ENCODE assay signal across 24 mouse cellular contexts in genomic region chr10:40080533-40080932, GRCm38 (mm10). TPM values are rescaled to one million over a fixed set of nuclear protein-coding genes. Genes with fewer than 3 reads are reported as not detected.
"Had no signal": no experiment of that assay in that cellular context is flagged by ENCODE, and none has a peak within 500 bp of the region (broad histone marks: within the 10 kb centered on the region; RNA-seq: fewer than 3 reads in every experiment).

No protein-coding gene starts in this region.

- H3K27me3 ChIP-seq: heart, embryonic 12.5 days; hindbrain, embryonic 12.5 days; limb, embryonic 12.5 days; liver, embryonic 13.5 days had no signal

- H3K4me3 ChIP-seq: gastrocnemius, adult 2 months; heart, adult 2 months; heart, embryonic 10.5 days; heart, embryonic 12.5 days; hindbrain, embryonic 10.5 days; hindbrain, embryonic 12.5 days; layer of hippocampus, adult 2 months; left cerebral cortex, adult 2 months; limb, embryonic 10.5 days; limb, embryonic 12.5 days; liver, embryonic 13.5 days had no signal

- H3K36me3 ChIP-seq: hindbrain, embryonic 10.5 days; hindbrain, embryonic 12.5 days; limb, embryonic 10.5 days; limb, embryonic 12.5 days had no signal

- H3K9me3 ChIP-seq: heart, embryonic 10.5 days; heart, embryonic 12.5 days; hindbrain, embryonic 10.5 days; hindbrain, embryonic 12.5 days; limb, embryonic 10.5 days; limb, embryonic 12.5 days; liver, embryonic 13.5 days had no signal

- H3K4me1 ChIP-seq: hindbrain, embryonic 12.5 days had no signal

- DNase-seq: gastrocnemius, adult 2 months; gastrocnemius, postnatal 10 days; gastrocnemius, postnatal 25 days; heart, adult 2 months; heart, postnatal 10 days; heart, postnatal 4 days; kidney, adult 18-20 months; kidney, adult 8-10 months; kidney, postnatal 10 days; kidney, postnatal 25 days; kidney, postnatal 4 days; liver; liver, embryonic 13.5 days had no signal

- H3K27ac ChIP-seq: heart, adult 2 months; heart, embryonic 10.5 days; hindbrain, embryonic 10.5 days; hindbrain, embryonic 12.5 days; hindbrain, embryonic 14.5 days; layer of hippocampus, adult 2 months; left cerebral cortex, adult 2 months; limb, embryonic 10.5 days; limb, embryonic 12.5 days; liver, embryonic 13.5 days had no signal

RNA-seq across cellular contexts. Expression of gene Mfsd4b1, which starts 55.5 kb away (rescaled TPM):
- total RNA-seq: granulocyte monocyte progenitor cell, adult 5-6 weeks had no signal
- polyA plus RNA-seq: hindbrain, embryonic 10.5 days; inflammation-experienced regulatory T-cells, adult 6 months; limb, embryonic 10.5 days had no signal
